Mouse (Mus musculus): Measurements from ENCODE around the gene Pln. TPM values are rescaled to one million over a fixed set of nuclear protein-coding genes. Genes with fewer than 3 reads are reported as not detected.

Pln gene
- polyA plus RNA-seq, 1 experiment from 2014 or later: 2.4 TPM

GRCm38 (mm10) chr10:53364311-53364710, 26.8 kb downstream of the Pln start:
- no peak overlapping the region for H3K4me3 ChIP-seq (replicated peaks)

GRCm38 (mm10) chr10:53367265-53367664, 29.8 kb downstream of the Pln start:
- no peak for ATAC-seq (ENCODE audit: insufficient number of reproducible peaks, insufficient read depth, low FRiP score, low TSS enrichment, low read depth)
- H3K36me3 ChIP-seq: peaks cover 9% of the 10 kb centered on the region; the same call in 1 of the 2 replicates
- H3K27me3 ChIP-seq: no peaks in the 10 kb centered on the region
- H3K4me2 ChIP-seq: no peak overlapping the region
- 88% methylated on average over 2 of the region's 2 CpGs for WGBS
- H3K9me3 ChIP-seq: peaks cover 11% of the 10 kb centered on the region
- no peak overlapping the region for H3K27ac ChIP-seq
- H3K9ac ChIP-seq (replicated peaks): no peak overlapping the region
- H3K4me1 ChIP-seq (replicated peaks): no peaks in the 10 kb centered on the region
- H3K4me3 ChIP-seq (replicated peaks): no peak overlapping the region

More at GRCm38 (mm10) chr10:53364311-53364710, 26.8 kb downstream of the Pln start:
- Histone ChIP-seq H3K27ac (no peak overlapping the region), H3K27me3 (no peaks in the 10 kb centered on the region), H3K36me3 (peaks cover 4% of the 10 kb centered on the region; the same call in 1 of the 2 replicates), H3K4me1 (replicated peaks) (no peaks in the 10 kb centered on the region), H3K4me2 (no peak overlapping the region), H3K9ac (replicated peaks) (no peak overlapping the region), H3K9me3 (no peaks in the 10 kb centered on the region)
- no peak for ATAC-seq (ENCODE audit: insufficient number of reproducible peaks, insufficient read depth, low FRiP score, low TSS enrichment, low read depth)

- WGBS: 89% methylated on average over 6 of the region's 6 CpGs
- Histone ChIP-seq H3K4me1 (replicated peaks) (peaks cover 12% of the 10 kb centered on the region), H3K4me2 (no peak overlapping the region)
Observed at GRCm38 (mm10) chr10:53373885-53374578, 36.6 kb downstream of the Pln start.

GRCm38 (mm10) chr10:53377096-53377495, 39.6 kb downstream of the Pln start:
- peaks cover 6% of the 10 kb centered on the region; the same call in 1 of the 2 replicates for H3K36me3 ChIP-seq
- H3K27me3 ChIP-seq: no peaks in the 10 kb centered on the region
- peaks cover 7% of the 10 kb centered on the region; the same call in 1 of the 2 replicates for H3K9me3 ChIP-seq
- peak overlapping the region; percentile 13 for H3K4me2 ChIP-seq
- no peak overlapping the region for H3K9ac ChIP-seq (replicated peaks)
- no peak overlapping the region for H3K27ac ChIP-seq
- H3K4me1 ChIP-seq (replicated peaks): peaks cover 16% of the 10 kb centered on the region
- H3K4me3 ChIP-seq (replicated peaks): no peak overlapping the region
- no peak for ATAC-seq (ENCODE audit: insufficient number of reproducible peaks, insufficient read depth, low FRiP score, low TSS enrichment, low read depth)

More at GRCm38 (mm10) chr10:53373885-53374578, 36.6 kb downstream of the Pln start:
- no peak overlapping the region for H3K9ac ChIP-seq (replicated peaks)
- no peak overlapping the region for H3K27ac ChIP-seq
- no peak for ATAC-seq (ENCODE audit: insufficient number of reproducible peaks, insufficient read depth, low FRiP score, low TSS enrichment, low read depth)
- H3K4me3 ChIP-seq (replicated peaks): no peak overlapping the region
- peaks cover 19% of the 10 kb centered on the region for H3K9me3 ChIP-seq
- no peaks in the 10 kb centered on the region for H3K27me3 ChIP-seq
- H3K36me3 ChIP-seq: peaks cover 11% of the 10 kb centered on the region; the same call in 1 of the 2 replicates

GRCm38 (mm10) chr10:53378296-53378695, 40.8 kb downstream of the Pln start:
- 74% methylated on average over 6 of the region's 6 CpGs for whole genome bisulfite sequencing
- Histone ChIP-seq H3K4me1 (replicated peaks) (peaks cover 16% of the 10 kb centered on the region), H3K27me3 (no peaks in the 10 kb centered on the region), H3K4me3 (replicated peaks) (peak overlapping the region; percentile 96), H3K36me3 (peaks cover 5% of the 10 kb centered on the region; the same call in 1 of the 2 replicates), H3K9me3 (peaks cover 3% of the 10 kb centered on the region; the same call in 1 of the 2 replicates), H3K4me2 (peak overlapping the region; percentile 65), H3K9ac (replicated peaks) (peak overlapping the region; percentile 98; the same call in 1 of the 2 replicates), H3K27ac (no peak overlapping the region)
- no peak for ATAC-seq (ENCODE audit: insufficient number of reproducible peaks, insufficient read depth, low FRiP score, low TSS enrichment, low read depth)

- Histone ChIP-seq H3K4me1 (replicated peaks) (peaks cover 16% of the 10 kb centered on the region), H3K27me3 (no peaks in the 10 kb centered on the region), H3K4me2 (peak overlapping the region; percentile 65), H3K9ac (replicated peaks) (peak overlapping the region; percentile 98), H3K27ac (peak overlapping the region; percentile 99), H3K4me3 (replicated peaks) (peak overlapping the region; percentile 96), H3K36me3 (peaks cover under 1% of the 10 kb centered on the region; the same call in 1 of the 2 replicates), H3K9me3 (no peaks in the 10 kb centered on the region)
- ATAC-seq (ENCODE audit: insufficient number of reproducible peaks, insufficient read depth, low FRiP score, low TSS enrichment, low read depth): peak; percentile 78
- WGBS: under 1% methylated on average over 52 of the region's 59 CpGs
Observed at GRCm38 (mm10) chr10:53378981-53379708, 41.7 kb downstream of the Pln start.

GRCm38 (mm10) chr10:53379709-53380106, 42.2 kb downstream of the Pln start, which contains the start of gene Cep85l:
Cep85l (minus strand) TSS chr10:53379947.
- Histone ChIP-seq H3K9me3 (no peaks in the 10 kb centered on the region), H3K27me3 (no peaks in the 10 kb centered on the region), H3K36me3 (no peaks in the 10 kb centered on the region; the same call in 1 of the 2 replicates), H3K4me3 (replicated peaks) (peak within 1 kb of the TSS; percentile 96), H3K27ac (peak within 1 kb of the TSS; percentile 99), H3K4me2 (peak within 1 kb of the TSS; percentile 65), H3K4me1 (replicated peaks) (peaks cover 16% of the 10 kb centered on the region), H3K9ac (replicated peaks) (peak within 1 kb of the TSS; percentile 98)
- WGBS: 0% methylated on average over 31 of the region's 31 CpGs
- peak; percentile 98 for ATAC-seq (ENCODE audit: insufficient number of reproducible peaks, insufficient read depth, low FRiP score, low TSS enrichment, low read depth)

GRCm38 (mm10) chr10:53382696-53383365, 45.4 kb downstream of the Pln start:
- H3K27me3 ChIP-seq: no peaks in the 10 kb centered on the region
- no peak for ATAC-seq (ENCODE audit: insufficient number of reproducible peaks, insufficient read depth, low FRiP score, low TSS enrichment, low read depth)
- no peak overlapping the region for H3K9ac ChIP-seq (replicated peaks)
- H3K4me1 ChIP-seq (replicated peaks): peaks cover 9% of the 10 kb centered on the region
- H3K27ac ChIP-seq: no peak overlapping the region
- no peaks in the 10 kb centered on the region for H3K36me3 ChIP-seq
- no peak overlapping the region for H3K4me2 ChIP-seq
- H3K4me3 ChIP-seq (replicated peaks): no peak overlapping the region
- 64% methylated on average over 7 of the region's 7 CpGs for WGBS
- H3K9me3 ChIP-seq: no peaks in the 10 kb centered on the region

- Histone ChIP-seq H3K4me3 (replicated peaks) (no peak overlapping the region), H3K9me3 (no peaks in the 10 kb centered on the region), H3K4me2 (no peak overlapping the region), H3K36me3 (no peaks in the 10 kb centered on the region), H3K4me1 (replicated peaks) (peaks cover 4% of the 10 kb centered on the region; the same call in 1 of the 2 replicates), H3K27ac (no peak overlapping the region), H3K9ac (replicated peaks) (no peak overlapping the region), H3K27me3 (no peaks in the 10 kb centered on the region)
- ATAC-seq (ENCODE audit: insufficient number of reproducible peaks, insufficient read depth, low FRiP score, low TSS enrichment, low read depth): no peak
- 100% methylated on average over 1 of the region's 1 CpGs for WGBS
Observed at GRCm38 (mm10) chr10:53384896-53385295, 47.4 kb downstream of the Pln start.

- H3K27me3 ChIP-seq: no peaks in the 10 kb centered on the region
- WGBS: 76% methylated on average over 5 of the region's 5 CpGs
- H3K9ac ChIP-seq (replicated peaks): no peak overlapping the region
- no peak for ATAC-seq (ENCODE audit: insufficient number of reproducible peaks, insufficient read depth, low FRiP score, low TSS enrichment, low read depth)
- H3K27ac ChIP-seq: no peak overlapping the region
- H3K4me2 ChIP-seq: no peak overlapping the region
- H3K4me1 ChIP-seq (replicated peaks): no peaks in the 10 kb centered on the region; the same call in 1 of the 2 replicates
- H3K4me3 ChIP-seq (replicated peaks): no peak overlapping the region
- no peaks in the 10 kb centered on the region for H3K9me3 ChIP-seq
- no peaks in the 10 kb centered on the region for H3K36me3 ChIP-seq
Observed at GRCm38 (mm10) chr10:53385438-53385837, 48.0 kb downstream of the Pln start.

Measured in limb, embryonic 12.5 days (tissue).